Mouse (Mus musculus) ES-Bruce4 (cell line): ENCODE measurements around the gene Nap1l5.

Experiments used
- EP300 ChIP-seq: IDR thresholded peaks from 2 replicates; pipeline ENCODE4 v1.6.1; 2011; ENCODE audit warnings: low read depth, low read length; ENCODE audit not compliant: insufficient read depth
- POLR2A ChIP-seq: IDR thresholded peaks from one replicate; pipeline ENCODE4 v1.8.1; 2011; ENCODE audit warnings: low read length; ENCODE audit not compliant: insufficient read depth

DNA sequence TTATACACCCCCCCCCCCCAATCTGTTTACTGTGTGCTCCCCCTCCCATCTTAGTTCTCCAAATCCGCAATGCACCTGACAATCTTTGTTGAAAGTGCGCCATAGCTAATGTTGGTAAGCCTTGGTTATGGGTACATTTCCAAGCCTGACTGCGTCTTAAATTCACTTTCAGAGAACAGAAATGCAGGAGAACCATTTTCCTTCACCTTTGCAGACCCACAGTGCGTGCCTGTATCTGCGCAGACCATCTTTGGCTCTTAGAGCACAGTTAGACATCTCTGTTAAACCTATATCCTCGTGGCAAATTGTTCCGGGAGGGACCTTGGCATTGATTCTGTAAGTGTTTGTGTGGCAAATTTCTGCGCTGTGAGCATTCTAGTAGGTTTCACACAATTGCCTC lies 460 bp upstream of the Nap1l5 start:
- TF ChIP-seq EP300 (no peak), POLR2A (no peak)
